Mouse (Mus musculus): ENCODE data around the gene Scgb2b15.
"Not testable (repeated sequence)": the region's sequence is repeated elsewhere in the genome, so short reads cannot be mapped to it uniquely, and the experiment has no call there.

Scgb2b15 gene

DNA sequence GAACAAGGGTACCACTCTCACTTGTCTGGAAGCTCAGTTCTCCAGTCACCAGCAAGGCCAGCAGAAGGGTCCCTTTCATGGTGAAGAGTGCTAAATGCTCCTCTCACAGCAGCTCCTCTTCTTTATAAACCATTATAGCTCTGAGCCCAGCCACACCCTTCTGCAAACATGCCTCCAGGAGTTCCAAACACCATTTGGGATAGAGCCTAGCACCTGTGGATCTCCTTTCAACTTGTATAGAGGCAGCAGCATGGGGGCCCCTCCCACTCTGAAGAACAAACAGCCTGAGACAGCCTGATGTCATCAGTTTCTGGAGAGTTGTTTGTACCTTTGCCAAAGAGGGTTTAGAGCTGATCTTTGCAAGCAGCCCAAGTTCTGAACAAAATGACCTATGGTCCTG, at the start of gene Scgb2b15:
Gene Scgb2b15, minus strand, starts transcription at position 101 of the 400 bp plus-strand sequence.
- not testable (repeated sequence) for DNase-seq (ENCODE audit: low spot score in 2 of 2)

GRCm38 (mm10) chr7:32836254-32836653, 6.8 kb upstream of the Scgb2b15 start, which contains the start of gene Scgb1b15:
Scgb1b15 (plus strand) TSS chr7:32836554.
- not testable (repeated sequence) for DNase-seq (ENCODE audit: low spot score in 2 of 2)

All from heart, adult 9 months (tissue).